Mouse (Mus musculus) kidney, embryonic 14.5 days (tissue): ENCODE measurements around the gene Cfap69. TPM values are rescaled to one million over a fixed set of nuclear protein-coding genes. Genes with fewer than 3 reads are reported as not detected.
A peak's percentile ranks its signal among the peaks of the same experiment; 100 is the strongest.

Source experiments
- ATAC-seq: fragments of 200-750 bp; cut with Nextera tagmentation; 2 replicates; pipeline ENCODE4 v1.8.0; 2017; ENCODE audit warnings: moderate number of reproducible peaks, mild to moderate bottlenecking, moderate TSS enrichment, moderate library complexity; ENCODE audit not compliant: low FRiP score, low TSS enrichment
- H3K27ac ChIP-seq: fragments of 300-500 bp; sonication (generic); 2 replicates; pipeline ENCODE4 v1.5.1; 2014; ENCODE audit warnings: low read depth, mild to moderate bottlenecking, low read length, moderate library complexity, mixed read lengths
- H3K27me3 ChIP-seq: fragments of 300-500 bp; sonication (generic); 2 replicates; pipeline ENCODE4 v1.6.1; 2014; ENCODE audit warnings: mild to moderate bottlenecking, low read length; ENCODE audit not compliant: control insufficient read depth, insufficient read depth
- H3K36me3 ChIP-seq: fragments of 300-500 bp; sonication (generic); 2 replicates; pipeline ENCODE4 v1.6.1; 2014; ENCODE audit warnings: low read length, mixed read lengths; ENCODE audit not compliant: control insufficient read depth, insufficient read depth
- H3K4me1 ChIP-seq: fragments of 300-500 bp; sonication (generic); 2 replicates; pipeline ENCODE4 v1.6.1; 2014; ENCODE audit warnings: low read length, mixed read lengths; ENCODE audit not compliant: control insufficient read depth, insufficient read depth
- H3K4me2 ChIP-seq: fragments of 300-500 bp; sonication (generic); replicated peaks from 2 replicates; pipeline ENCODE4 v1.6.1; 2014; ENCODE audit warnings: low read depth, mild to moderate bottlenecking, low read length
- H3K4me3 ChIP-seq: fragments of 300-500 bp; sonication (generic); 2 replicates; pipeline ENCODE4 v1.5.1; 2014; ENCODE audit warnings: mild to moderate bottlenecking, low read length
- H3K9ac ChIP-seq: fragments of 300-500 bp; sonication (generic); 2 replicates; pipeline ENCODE4 v1.6.1; 2014; ENCODE audit warnings: low read depth, mild to moderate bottlenecking, low read length, moderate library complexity
- H3K9me3 ChIP-seq: fragments of 300-500 bp; sonication (generic); 2 replicates; pipeline ENCODE4 v1.6.1; 2016; ENCODE audit warnings: low read length; ENCODE audit not compliant: control insufficient read depth
- WGBS: fragments of 180-500 bp; shearing (Covaris S2); extraction: QIAGEN DNeasy Blood & Tissue Kit; methylation state at CpG from one replicate; pipeline ENCODE4 v1.1.7; 2014; 5-methylcytosine and 5-hydroxymethylcytosine counted together
- polyA plus RNA-seq: library from polyadenylated mRNA; unstranded; fragments of >200 nt; fragmentation: Nextera tagmentation; extraction: Ambion mirVana; gene quantifications from 2 replicates; pipeline ENCODE4 v1.2.1, GENCODE M21; 2014

The Cfap69 gene
- polyA plus RNA-seq, 1 experiment from 2014 or later: 5.5 TPM

GRCm38 (mm10) chr5:5668920-5669319 lies 4.9 kb upstream of the Cfap69 start:
- no peaks in the 10 kb centered on the region for H3K9me3 ChIP-seq
- H3K27ac ChIP-seq: no peak overlapping the region
- no peak overlapping the region for H3K4me3 ChIP-seq
- H3K4me1 ChIP-seq: peaks cover 4% of the 10 kb centered on the region; the same call in 1 of the 2 replicates
- H3K36me3 ChIP-seq: no peaks in the 10 kb centered on the region
- no peak overlapping the region for H3K4me2 ChIP-seq
- no peak for ATAC-seq
- no peaks in the 10 kb centered on the region for H3K27me3 ChIP-seq
- WGBS: 84% methylated on average over 7 of the region's 7 CpGs
- H3K9ac ChIP-seq: no peak overlapping the region

DNA sequence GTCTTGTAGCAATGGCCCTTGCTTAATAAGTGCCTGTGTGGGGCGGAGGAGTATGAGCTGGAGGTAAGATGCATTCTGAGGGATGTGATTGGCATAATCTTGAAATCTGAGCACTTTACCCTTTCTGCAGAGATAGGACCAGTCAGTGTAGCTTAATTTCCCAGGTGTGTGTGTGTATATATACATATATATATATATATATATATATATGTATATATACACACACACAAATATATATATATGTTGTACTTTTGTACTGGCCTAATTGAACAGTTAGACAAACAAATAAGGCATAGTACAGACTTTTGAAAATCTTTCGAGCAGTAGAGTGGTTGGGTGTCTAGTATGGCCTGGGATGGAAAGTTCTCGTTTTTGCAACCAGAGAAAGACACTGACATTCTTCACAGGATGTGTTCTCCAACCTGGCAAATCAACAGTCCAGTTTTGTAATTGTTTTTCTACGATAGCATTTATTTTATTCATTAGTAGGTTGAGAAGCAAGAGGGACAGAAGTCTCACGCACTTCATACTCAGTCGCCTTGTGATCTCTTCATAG lies 410 bp upstream of the Cfap69 start:
- H3K4me2 ChIP-seq: peak overlapping the region; percentile 96
- peak; percentile 34 for ATAC-seq
- H3K27ac ChIP-seq: no peak overlapping the region
- peaks cover 4% of the 10 kb centered on the region; the same call in 1 of the 2 replicates for H3K4me1 ChIP-seq
- H3K36me3 ChIP-seq: no peaks in the 10 kb centered on the region
- peak overlapping the region; percentile 58; the same call in 1 of the 2 replicates for H3K9ac ChIP-seq
- H3K27me3 ChIP-seq: no peaks in the 10 kb centered on the region; the same call in 1 of the 2 replicates
- H3K9me3 ChIP-seq: no peaks in the 10 kb centered on the region
- H3K4me3 ChIP-seq: peak overlapping the region; percentile 66
- 53% methylated on average over 6 of the region's 6 CpGs for whole genome bisulfite sequencing

- H3K27me3 ChIP-seq: no peaks in the 10 kb centered on the region; the same call in 1 of the 2 replicates
- peak overlapping the region; percentile 66; the same call in 1 of the 2 replicates for H3K4me3 ChIP-seq
- no peak overlapping the region for H3K9ac ChIP-seq
- no peaks in the 10 kb centered on the region for H3K9me3 ChIP-seq
- H3K27ac ChIP-seq: no peak overlapping the region
- 40% methylated on average over 6 of the region's 6 CpGs for WGBS
- peaks cover 4% of the 10 kb centered on the region; the same call in 1 of the 2 replicates for H3K4me1 ChIP-seq
- no peaks in the 10 kb centered on the region for H3K36me3 ChIP-seq
- peak overlapping the region; percentile 96 for H3K4me2 ChIP-seq
- no peak for ATAC-seq
Measured at GRCm38 (mm10) chr5:5663057-5663456, 982 bp downstream of the Cfap69 start.

GRCm38 (mm10) chr5:5658680-5659079 lies 5.4 kb downstream of the Cfap69 start:
- no peak overlapping the region for H3K9ac ChIP-seq
- no peak for ATAC-seq
- no peaks in the 10 kb centered on the region for H3K36me3 ChIP-seq
- no peak overlapping the region for H3K4me3 ChIP-seq
- H3K9me3 ChIP-seq: no peaks in the 10 kb centered on the region
- H3K4me1 ChIP-seq: no peaks in the 10 kb centered on the region
- 40% methylated on average over 2 of the region's 2 CpGs for WGBS
- H3K27ac ChIP-seq: no peak overlapping the region
- H3K4me2 ChIP-seq: no peak overlapping the region
- H3K27me3 ChIP-seq: no peaks in the 10 kb centered on the region; the same call in 1 of the 2 replicates

GRCm38 (mm10) chr5:5657932-5658331 lies 6.1 kb downstream of the Cfap69 start:
- H3K4me2 ChIP-seq: no peak overlapping the region
- no peaks in the 10 kb centered on the region for H3K4me1 ChIP-seq
- ATAC-seq: no peak
- no peaks in the 10 kb centered on the region; the same call in 1 of the 2 replicates for H3K27me3 ChIP-seq
- no peak overlapping the region for H3K27ac ChIP-seq
- H3K9me3 ChIP-seq: no peaks in the 10 kb centered on the region
- H3K36me3 ChIP-seq: no peaks in the 10 kb centered on the region
- no peak overlapping the region for H3K4me3 ChIP-seq
- 79% methylated on average over 2 of the region's 2 CpGs for WGBS
- H3K9ac ChIP-seq: no peak overlapping the region

- Histone ChIP-seq H3K9ac (no peak overlapping the region), H3K9me3 (no peaks in the 10 kb centered on the region), H3K27ac (no peak overlapping the region), H3K4me2 (no peak overlapping the region), H3K36me3 (no peaks in the 10 kb centered on the region), H3K4me3 (no peak overlapping the region), H3K27me3 (no peaks in the 10 kb centered on the region), H3K4me1 (no peaks in the 10 kb centered on the region)
- ATAC-seq: no peak
- 62% methylated on average over 6 of the region's 6 CpGs for WGBS
Measured at GRCm38 (mm10) chr5:5648817-5649569, 15.0 kb downstream of the Cfap69 start.

- no peaks in the 10 kb centered on the region for H3K9me3 ChIP-seq
- H3K27ac ChIP-seq: no peak overlapping the region
- H3K4me1 ChIP-seq: no peaks in the 10 kb centered on the region
- H3K9ac ChIP-seq: no peak overlapping the region
- no peak overlapping the region for H3K4me3 ChIP-seq
- no peaks in the 10 kb centered on the region for H3K27me3 ChIP-seq
- H3K36me3 ChIP-seq: no peaks in the 10 kb centered on the region
- 2% methylated on average over 1 of the region's 1 CpGs for WGBS
- no peak overlapping the region for H3K4me2 ChIP-seq
- 0 out of 2 replicates have a peak, but pooled peaks have one; percentile 49 for ATAC-seq
Measured at GRCm38 (mm10) chr5:5646173-5646572, 17.9 kb downstream of the Cfap69 start.

- no peak overlapping the region for H3K4me3 ChIP-seq
- no peaks in the 10 kb centered on the region for H3K4me1 ChIP-seq
- H3K27ac ChIP-seq: no peak overlapping the region
- WGBS: 53% methylated on average over 2 of the region's 2 CpGs
- H3K9me3 ChIP-seq: no peaks in the 10 kb centered on the region
- ATAC-seq: no peak
- H3K27me3 ChIP-seq: no peaks in the 10 kb centered on the region
- H3K4me2 ChIP-seq: no peak overlapping the region
- no peaks in the 10 kb centered on the region for H3K36me3 ChIP-seq
- H3K9ac ChIP-seq: no peak overlapping the region
Measured at GRCm38 (mm10) chr5:5638496-5638895, 25.5 kb downstream of the Cfap69 start.

DNA sequence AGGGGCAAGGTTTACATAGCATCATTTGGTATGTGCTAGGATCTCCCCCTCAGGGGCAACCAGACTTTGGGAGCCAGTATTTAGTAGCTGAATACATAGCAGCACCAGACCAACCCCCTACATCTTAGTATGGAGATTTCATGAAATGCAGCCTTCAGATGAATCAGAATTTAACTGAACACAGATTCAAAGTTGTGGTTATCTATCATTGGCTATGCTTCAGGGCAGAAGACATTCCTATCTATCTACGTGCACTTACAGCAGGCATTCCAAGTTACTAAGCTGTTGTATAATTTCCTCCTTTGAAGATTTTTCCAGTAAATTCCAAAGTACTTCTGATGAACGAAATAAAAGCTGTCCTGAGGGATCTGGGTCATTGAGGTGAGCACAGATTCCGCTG lies 38.5 kb downstream of the Cfap69 start:
- ATAC-seq: no peak
- no peaks in the 10 kb centered on the region for H3K4me1 ChIP-seq
- H3K27me3 ChIP-seq: no peaks in the 10 kb centered on the region
- H3K4me3 ChIP-seq: no peak overlapping the region
- no peak overlapping the region for H3K9ac ChIP-seq
- WGBS: 75% methylated on average over 3 of the region's 3 CpGs
- no peaks in the 10 kb centered on the region for H3K9me3 ChIP-seq
- H3K4me2 ChIP-seq: no peak overlapping the region
- H3K36me3 ChIP-seq: no peaks in the 10 kb centered on the region
- no peak overlapping the region for H3K27ac ChIP-seq
